Mouse (Mus musculus) intestine, embryonic 15.5 days (tissue): ENCODE results near the gene Abcc4. TPM values are rescaled to one million over a fixed set of nuclear protein-coding genes. Genes with fewer than 3 reads are reported as not detected.

ENCODE experiments used
- polyA plus RNA-seq: library from polyadenylated mRNA; unstranded; fragments of >200 nt; fragmentation: Nextera tagmentation; extraction: Ambion mirVana; gene quantifications from 2 replicates; pipeline ENCODE4 v1.2.1, GENCODE M21; 2015

Gene Abcc4
- polyA plus RNA-seq, 1 experiment from 2014 or later: 2.2 TPM

Other genes starting within 250 kb of the Abcc4 start
- 19.7 and 39.7 TPM in 2 replicates for gene Cldn10, start 81.7 kb upstream of the Abcc4 start, polyA plus RNA-seq
- 10.2 and 10.9 TPM in 2 replicates for gene Dzip1, start 219.2 kb upstream of the Abcc4 start, polyA plus RNA-seq
- gene Dnajc3, start 231.8 kb upstream of the Abcc4 start, polyA plus RNA-seq: 48.4 and 57.0 TPM in 2 replicates